11 mouse cellular contexts compared by ENCODE assay signal in the genomic region with DNA sequence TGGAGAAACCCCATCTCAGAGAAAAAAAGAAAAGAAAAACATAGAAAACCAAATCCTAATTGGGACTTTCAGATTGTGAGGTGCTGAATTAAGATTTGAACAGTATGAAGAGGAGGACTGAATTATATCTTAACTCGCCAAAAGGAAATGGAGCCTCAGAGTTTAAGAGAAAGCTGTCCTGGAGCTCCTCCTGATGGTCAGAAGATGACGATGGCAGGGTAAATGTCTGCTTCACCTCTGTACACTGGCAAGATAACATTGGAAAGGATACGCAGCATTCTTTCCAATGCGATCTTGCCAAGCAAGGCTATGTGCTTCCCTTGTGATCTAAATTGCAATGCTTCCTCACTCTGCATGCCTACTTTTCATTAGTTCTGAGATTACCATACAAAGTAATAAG. TPM values are rescaled to one million over a fixed set of nuclear protein-coding genes. Genes with fewer than 3 reads are reported as not detected.
DNase-seq lines count a peak whose midpoint lies in the region; ATAC-seq and TF ChIP-seq lines count a peak whose summit lies in the region.
"Had no signal": no experiment of that assay in that cellular context is flagged by ENCODE, and none has a peak within 500 bp of the region (broad histone marks: within the 10 kb centered on the region; RNA-seq: fewer than 3 reads in every experiment).

No protein-coding gene starts in this region.

- peak; percentile 36 for DNase-seq in heart, adult 8-10 months (ENCODE audit: low spot score)
- peak; percentile 77 for DNase-seq in A20 (ENCODE audit: low read depth, low spot score)
- DNase-seq in R1 (ENCODE audit: low read depth, low spot score) = peak; percentile 62
- no peak for DNase-seq in lung, adult 2 months
- no peak for DNase-seq in embryo, embryonic 11 days
- DNase-seq in frontal cortex, postnatal 14 days (ENCODE audit: low spot score in 2 of 2) = no peak
- no peak for DNase-seq in urinary bladder, adult 2 months (ENCODE audit: low spot score)
- DNase-seq: right cerebral cortex, adult 18-20 months had no signal

- peaks cover 3% of the 10 kb centered on the region; the same call in 1 of the 2 replicates for H3K9me3 ChIP-seq in heart, embryonic 11.5 days (replicated peaks; ENCODE audit: control insufficient read depth, low read length)
- H3K9me3 ChIP-seq: lung, embryonic 15.5 days had no signal

- H3K4me1 ChIP-seq in heart, embryonic 11.5 days (ENCODE audit: control insufficient read depth, insufficient read depth, low read length) = no peaks in the 10 kb centered on the region
- H3K4me1 ChIP-seq in lung, adult 2 months (ENCODE audit: control insufficient read depth, insufficient read depth, low read length) = no peaks in the 10 kb centered on the region
- H3K4me1 ChIP-seq: lung, embryonic 15.5 days had no signal

- WGBS in heart, embryonic 11.5 days (ENCODE audit: insufficient replicate concordance) = 74% methylated on average over 4 of the region's 4 CpGs
- WGBS in lung, adult 2 months = 53% methylated on average over 4 of the region's 4 CpGs

- H3K4me2 ChIP-seq in heart, embryonic 11.5 days = no peak overlapping the region
- H3K4me2 ChIP-seq: lung, embryonic 15.5 days had no signal

- H3K36me3 ChIP-seq in heart, embryonic 11.5 days (ENCODE audit: control insufficient read depth, insufficient read depth, low read length) = no peaks in the 10 kb centered on the region
- H3K36me3 ChIP-seq: lung, embryonic 15.5 days had no signal

- no peak overlapping the region for H3K27ac ChIP-seq in heart, embryonic 11.5 days (ENCODE audit: low read depth, low read length)
- H3K27ac ChIP-seq: hindbrain, postnatal 0 days; lung, embryonic 15.5 days had no signal

- TF ChIP-seq CTCF in lung, adult 2 months (IDR thresholded peaks at IDR 0.05; ENCODE audit: insufficient read depth, low read length) = peak; percentile 23; the same call in 1 of the 2 replicates

- H3K9ac ChIP-seq in heart, embryonic 11.5 days (ENCODE audit: low read depth, low read length) = no peak overlapping the region
- H3K9ac ChIP-seq: lung, embryonic 15.5 days had no signal

- H3K4me3 ChIP-seq in heart, embryonic 11.5 days (ENCODE audit: low read depth, low read length) = no peak overlapping the region
- H3K4me3 ChIP-seq in lung, adult 2 months (replicated peaks; ENCODE audit: extremely low read depth, low read depth, low read length) = no peak overlapping the region
- H3K4me3 ChIP-seq: lung, embryonic 15.5 days had no signal

- no peak for TF ChIP-seq POLR2A in lung, adult 2 months (IDR thresholded peaks at IDR 0.05; ENCODE audit: borderline replicate concordance, extremely low read depth, low read depth, low read length)

- no peaks in the 10 kb centered on the region for H3K27me3 ChIP-seq in heart, embryonic 11.5 days (ENCODE audit: control insufficient read depth, insufficient read depth, low read length)
- H3K27me3 ChIP-seq: lung, embryonic 15.5 days had no signal

- ATAC-seq in heart, embryonic 11.5 days (replicated peaks; ENCODE audit: insufficient number of reproducible peaks, low FRiP score, low TSS enrichment) = no peak
- ATAC-seq: hindbrain, postnatal 0 days had no signal

RNA-seq across cellular contexts. Expression of gene 4930558C23Rik, which starts 8.3 kb away (rescaled TPM):
- total RNA-seq in heart, adult 8-10 months (2022) = not detected
- not detected in 2 replicates for polyA plus RNA-seq in heart, embryonic 11.5 days (2014; fragmentation: Nextera tagmentation; extraction: Ambion mirVana)
- 0.30 TPM in 1 of 2 replicates, not detected in the other for polyA plus RNA-seq in lung, adult 2 months (2012; rRNA removed)
- polyA plus RNA-seq in urinary bladder, adult 2 months (2012; rRNA removed) = not detected in 2 replicates
- total RNA-seq: hindbrain, postnatal 0 days had no signal
- polyA plus RNA-seq: hindbrain, postnatal 0 days; lung, embryonic 15.5 days had no signal

RNA-seq across cellular contexts. Expression of gene Setdb1, which starts 37.4 kb away (rescaled TPM):
- 10 to 100 TPM; 10.1 to 12.0 (median 10.4) TPM for total RNA-seq in heart, adult 8-10 months (2022)
- 31.6 and 37.6 TPM in 2 replicates for polyA plus RNA-seq in heart, embryonic 11.5 days (2014; fragmentation: Nextera tagmentation; extraction: Ambion mirVana)
- 10.7 and 14.7 TPM in 2 replicates for polyA plus RNA-seq in lung, adult 2 months (2012; rRNA removed)
- 22.9 and 24.7 TPM in 2 replicates for polyA plus RNA-seq in urinary bladder, adult 2 months (2012; rRNA removed)

RNA-seq across cellular contexts. Expression of gene Arnt, which starts 39.8 kb away (rescaled TPM):
- total RNA-seq in heart, adult 8-10 months (2022) = 10 to 100 TPM; 36.9 to 39.9 (median 39.1) TPM
- polyA plus RNA-seq in heart, embryonic 11.5 days (2014; fragmentation: Nextera tagmentation; extraction: Ambion mirVana) = 20.6 and 28.5 TPM in 2 replicates
- 35.5 and 38.1 TPM in 2 replicates for polyA plus RNA-seq in lung, adult 2 months (2012; rRNA removed)
- 44.8 and 51.4 TPM in 2 replicates for polyA plus RNA-seq in urinary bladder, adult 2 months (2012; rRNA removed)

Comparison
In these comparisons a context has a peak if more than half of its experiments do, and no peak if none do; other contexts are left out.
1. DNase-seq: peak in heart, adult 8-10 months (single experiment), A20 (single experiment) and R1 (single experiment); none in lung, adult 2 months (single experiment), embryo, embryonic 11 days (single experiment), frontal cortex, postnatal 14 days (0 of 2) and urinary bladder, adult 2 months (single experiment).